Mouse (Mus musculus) cerebellum, adult 18-20 months (tissue): ENCODE data around the gene Edem1.

Experiments
- DNase-seq, 2 experiments: peaks; one replicate each; pipeline ENCODE4 v3.0.0; 2021

The Edem1 gene

DNA sequence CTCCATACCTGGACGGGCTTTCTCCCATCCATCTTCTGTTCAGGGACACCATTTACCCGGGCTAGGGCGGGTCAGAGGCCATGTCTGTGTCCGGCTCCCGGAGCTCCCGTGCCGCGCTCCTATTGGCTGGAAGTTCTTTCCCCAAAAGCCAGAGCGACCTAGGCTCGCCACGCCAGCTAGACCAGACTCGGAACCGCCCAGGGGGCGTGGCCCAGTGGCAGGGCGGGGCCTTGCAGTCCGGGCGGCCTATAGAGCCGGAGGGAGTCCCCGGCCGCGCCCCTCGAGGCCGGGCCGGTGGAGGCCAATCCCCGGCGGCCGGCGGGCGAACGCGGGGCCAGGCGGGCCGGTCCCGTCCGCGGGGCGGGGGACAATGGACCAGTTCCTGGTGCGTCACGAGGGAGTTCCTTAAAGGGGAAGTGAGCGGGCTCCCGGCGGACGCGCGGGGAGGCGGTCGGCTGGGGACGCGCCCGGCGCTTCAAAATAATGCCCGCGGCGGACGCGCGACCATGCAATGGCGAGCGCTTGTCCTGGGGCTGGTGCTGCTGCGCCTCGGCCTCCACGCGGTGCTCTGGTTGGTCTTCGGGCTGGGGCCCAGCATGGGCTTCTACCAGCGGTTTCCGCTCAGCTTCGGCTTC lies at the start of gene Edem1:
TSS of gene Edem1 (plus strand) at position 408 of the 635 bp plus-strand sequence.
- peak; percentile 96 to 97 for DNase-seq

- no peak for DNase-seq
Measured at GRCm38 (mm10) chr6:108781865-108782264, 46.6 kb upstream of the Edem1 start.

GRCm38 (mm10) chr6:108782526-108783183 lies 45.8 kb upstream of the Edem1 start, which contains the start of gene Arl8b:
Gene Arl8b, plus strand, starts transcription at chr6:108783099.
- DNase-seq: peak; percentile 93 to 99

- peak in 1 of 2 experiments; percentile 46 for DNase-seq
Measured at GRCm38 (mm10) chr6:108783184-108783881, 45.1 kb upstream of the Edem1 start.

DNA sequence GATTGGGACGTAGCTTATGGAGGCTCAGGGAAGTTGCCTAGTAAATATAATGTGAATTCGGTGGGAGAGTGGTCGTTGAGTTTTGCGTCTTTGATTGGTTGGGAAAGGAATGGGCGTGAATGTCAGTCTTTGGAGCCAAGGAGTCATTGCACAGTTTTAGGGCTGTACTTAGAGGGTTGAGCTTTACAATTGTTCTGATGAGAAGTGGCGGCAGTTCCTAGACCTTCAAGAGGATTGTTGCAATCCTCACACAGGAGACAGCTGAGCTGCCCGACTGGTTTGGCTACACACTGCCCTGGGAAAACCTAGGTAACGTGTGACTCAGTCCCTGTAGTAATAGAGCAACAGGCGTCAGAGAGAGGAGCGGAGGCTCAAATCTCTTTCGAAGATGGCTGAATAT lies 44.4 kb upstream of the Edem1 start:
- DNase-seq: no peak

- no peak for DNase-seq
Measured at GRCm38 (mm10) chr6:108784796-108785195, 43.6 kb upstream of the Edem1 start.

- no peak for DNase-seq
Measured at GRCm38 (mm10) chr6:108785551-108785950, 42.9 kb upstream of the Edem1 start.

DNA sequence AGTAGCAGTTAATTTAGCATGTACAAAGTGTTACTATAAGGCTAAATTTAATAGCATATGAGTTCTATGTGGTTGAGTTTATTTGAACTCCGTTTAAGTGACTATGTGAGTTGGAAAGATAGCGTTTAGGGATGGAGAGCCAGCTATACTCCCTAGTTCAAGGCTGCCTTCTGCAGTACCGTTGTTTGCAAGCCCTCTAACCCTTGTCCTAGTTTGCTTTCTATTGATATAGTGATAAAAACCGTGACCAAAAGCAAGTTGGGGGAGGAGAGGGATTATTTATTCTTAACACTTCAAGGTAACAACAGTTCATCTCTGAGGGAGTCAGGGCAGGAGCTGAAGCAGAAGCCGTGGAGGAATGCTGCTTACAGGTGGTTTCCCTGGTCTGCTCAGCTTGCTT lies 36.9 kb upstream of the Edem1 start:
- no peak for DNase-seq

DNA sequence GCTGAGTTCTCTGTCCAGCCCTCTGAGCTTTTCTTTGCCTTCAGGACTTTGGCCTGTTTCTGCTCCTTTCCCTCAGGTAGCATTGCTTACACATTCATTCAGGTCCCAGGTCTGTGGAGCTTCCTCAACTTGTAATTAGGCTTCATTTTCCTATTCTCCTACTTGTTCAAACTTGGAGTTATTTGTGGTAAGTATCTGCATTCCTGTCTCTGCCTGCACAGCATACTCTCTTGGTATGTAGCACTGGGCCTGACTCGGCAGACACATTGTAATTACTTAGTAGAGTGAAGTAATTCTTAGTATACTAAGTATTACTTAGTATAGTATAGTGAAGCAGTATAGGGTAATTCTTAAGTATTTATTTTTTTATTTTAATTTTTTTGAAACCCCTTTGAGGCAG lies 32.5 kb upstream of the Edem1 start:
- no peak for DNase-seq

GRCm38 (mm10) chr6:108796706-108797105 lies 31.7 kb upstream of the Edem1 start:
- no peak for DNase-seq

DNA sequence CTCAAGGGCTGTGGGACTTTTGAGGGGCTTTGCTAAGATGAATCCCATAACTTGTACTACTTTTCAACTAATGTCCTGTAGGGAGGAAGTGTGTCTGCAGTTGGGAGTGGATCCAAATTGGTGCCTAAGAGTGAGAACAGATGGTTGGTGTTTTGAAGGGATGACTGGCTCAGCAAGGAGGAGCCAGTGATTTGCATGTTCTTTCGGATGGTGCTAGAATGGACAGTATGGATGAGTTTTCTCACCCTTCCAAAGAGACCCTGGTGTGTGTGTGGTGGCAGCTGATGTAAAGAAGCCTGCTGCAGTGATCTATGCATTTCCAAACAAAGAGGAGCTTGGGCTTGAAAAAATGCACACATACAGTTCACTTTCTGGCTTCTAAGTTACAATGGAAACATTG lies 23.2 kb upstream of the Edem1 start:
- peak; percentile 50 to 57 for DNase-seq

GRCm38 (mm10) chr6:108805871-108806270 lies 22.6 kb upstream of the Edem1 start:
- DNase-seq: no peak

DNA sequence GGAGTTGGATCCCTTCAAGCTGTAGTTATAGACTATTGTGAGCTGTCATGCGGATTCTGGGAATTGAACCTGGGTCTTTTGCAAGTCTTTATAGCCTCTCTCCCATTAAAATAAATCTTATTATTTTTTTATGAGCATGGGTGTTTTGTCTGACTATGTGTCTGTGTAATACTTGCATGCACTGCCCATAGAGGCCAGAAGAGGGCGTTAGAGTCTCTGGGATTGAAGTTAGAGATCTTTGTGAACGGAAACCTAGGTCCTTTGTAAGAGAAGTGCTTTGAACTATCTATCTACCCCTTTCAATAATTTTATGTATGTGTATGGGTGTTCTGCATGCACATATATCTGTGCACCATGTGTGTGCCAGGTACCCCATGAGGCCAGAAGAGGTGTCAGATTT lies 21.0 kb upstream of the Edem1 start:
- no peak for DNase-seq

- DNase-seq: no peak
Measured at GRCm38 (mm10) chr6:108808786-108809185, 19.7 kb upstream of the Edem1 start.

- peak; percentile 47 to 54 for DNase-seq
Measured at GRCm38 (mm10) chr6:108810237-108810636, 18.2 kb upstream of the Edem1 start.

DNA sequence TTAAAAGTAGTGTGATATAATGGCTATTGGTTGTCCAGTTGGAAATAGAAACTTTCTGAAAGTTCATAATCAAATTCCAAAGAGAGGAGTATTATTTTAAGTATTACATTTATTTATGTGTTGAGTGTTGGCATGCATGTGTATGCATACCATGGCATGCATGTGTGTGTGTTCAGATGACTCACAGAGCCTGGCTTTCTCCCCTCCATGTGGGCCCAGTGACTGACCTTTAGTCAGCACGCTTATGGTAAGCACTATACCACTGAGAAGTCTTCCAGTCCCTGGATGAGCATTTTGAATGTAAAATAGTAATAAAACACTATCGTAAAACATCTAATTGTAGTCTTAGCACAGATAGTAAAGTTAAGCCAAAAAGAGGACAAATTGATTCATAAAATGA lies 16.3 kb upstream of the Edem1 start:
- DNase-seq: no peak

GRCm38 (mm10) chr6:108817510-108817909 lies 10.9 kb upstream of the Edem1 start:
- DNase-seq: no peak

DNA sequence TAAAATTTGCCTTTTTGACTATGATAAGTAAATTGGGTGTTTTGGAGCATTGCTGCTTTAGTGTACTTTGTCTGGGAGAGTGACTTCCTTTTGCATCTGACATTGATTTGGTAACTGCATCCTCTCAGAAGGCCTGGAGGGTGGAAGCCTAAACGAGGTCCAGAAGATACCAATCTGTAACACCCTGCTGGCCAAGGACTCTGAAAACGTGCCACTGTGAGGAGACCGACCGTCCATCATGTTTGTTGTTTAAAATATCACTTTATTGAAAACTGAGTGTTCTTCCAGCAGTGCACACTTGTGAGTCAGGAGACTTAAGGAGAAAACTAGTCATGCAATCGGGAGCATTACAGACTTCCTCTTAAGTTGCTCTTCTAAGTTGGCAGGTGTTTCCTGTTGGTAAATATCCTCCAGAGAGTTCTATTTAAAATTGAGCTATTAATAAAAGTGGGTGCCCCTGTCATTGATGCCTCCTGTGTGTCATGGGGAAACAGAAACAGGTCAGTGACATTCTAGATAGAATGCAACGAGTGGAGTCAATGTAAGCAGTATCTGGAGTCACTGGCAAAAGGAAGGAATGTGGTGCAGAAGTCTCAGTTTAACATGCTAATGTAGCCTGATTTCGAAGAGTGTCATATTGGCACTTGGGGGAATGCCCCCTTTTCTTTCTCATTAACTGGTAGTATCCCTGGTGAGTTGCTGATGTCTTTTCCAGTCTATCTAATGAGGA lies 3.5 kb upstream of the Edem1 start:
- DNase-seq: no peak

DNA sequence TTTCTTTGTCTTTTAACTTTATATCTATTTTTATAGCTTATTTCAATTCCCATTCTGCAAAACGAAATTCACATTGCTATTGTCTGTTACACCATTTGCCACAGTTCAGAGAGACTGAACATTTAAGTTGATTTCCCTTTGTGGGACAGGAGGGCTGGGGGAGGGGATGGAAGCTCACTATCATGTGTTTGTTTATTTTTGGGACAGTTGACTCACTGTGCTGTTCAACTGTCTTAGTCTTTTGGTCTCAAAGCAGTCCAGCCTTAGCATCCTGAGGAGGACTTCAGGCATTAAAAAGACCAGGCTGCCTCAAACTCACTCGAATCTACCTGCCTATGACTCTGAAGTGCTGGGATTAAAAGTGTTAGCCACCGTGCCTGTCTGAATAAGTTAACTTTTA lies 2.4 kb upstream of the Edem1 start:
- no peak for DNase-seq

- no peak for DNase-seq
Measured at GRCm38 (mm10) chr6:108827336-108827920, 1.0 kb upstream of the Edem1 start.

DNA sequence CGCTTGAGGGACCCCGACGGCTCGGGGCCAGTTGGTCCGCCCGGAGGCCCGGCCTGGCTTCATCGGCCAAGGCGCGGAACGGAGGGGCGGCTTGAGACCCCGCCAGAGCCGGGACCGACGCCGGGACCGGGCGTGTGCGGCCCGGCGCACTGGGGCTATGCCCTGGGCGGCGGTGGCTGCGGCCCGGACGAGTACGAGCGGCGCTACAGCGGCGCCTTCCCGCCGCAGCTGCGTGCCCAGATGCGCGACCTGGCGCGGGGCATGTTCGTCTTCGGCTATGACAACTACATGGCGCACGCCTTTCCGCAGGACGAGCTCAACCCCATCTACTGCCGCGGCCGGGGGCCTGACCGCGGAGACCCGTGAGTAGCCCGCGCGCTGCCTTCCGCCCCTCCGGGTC lies 431 bp downstream of the Edem1 start:
- peak in 1 of 2 experiments; percentile 29 for DNase-seq

GRCm38 (mm10) chr6:108829386-108830370 lies 1.2 kb downstream of the Edem1 start:
- DNase-seq: peak; percentile 15 to 26
